Mouse (Mus musculus): ENCODE data around the gene Suds3. TPM values are rescaled to one million over a fixed set of nuclear protein-coding genes. Genes with fewer than 3 reads are reported as not detected.

Suds3 gene
- polyA plus RNA-seq, 1 experiment from 2014 or later, result 113 TPM

DNA sequence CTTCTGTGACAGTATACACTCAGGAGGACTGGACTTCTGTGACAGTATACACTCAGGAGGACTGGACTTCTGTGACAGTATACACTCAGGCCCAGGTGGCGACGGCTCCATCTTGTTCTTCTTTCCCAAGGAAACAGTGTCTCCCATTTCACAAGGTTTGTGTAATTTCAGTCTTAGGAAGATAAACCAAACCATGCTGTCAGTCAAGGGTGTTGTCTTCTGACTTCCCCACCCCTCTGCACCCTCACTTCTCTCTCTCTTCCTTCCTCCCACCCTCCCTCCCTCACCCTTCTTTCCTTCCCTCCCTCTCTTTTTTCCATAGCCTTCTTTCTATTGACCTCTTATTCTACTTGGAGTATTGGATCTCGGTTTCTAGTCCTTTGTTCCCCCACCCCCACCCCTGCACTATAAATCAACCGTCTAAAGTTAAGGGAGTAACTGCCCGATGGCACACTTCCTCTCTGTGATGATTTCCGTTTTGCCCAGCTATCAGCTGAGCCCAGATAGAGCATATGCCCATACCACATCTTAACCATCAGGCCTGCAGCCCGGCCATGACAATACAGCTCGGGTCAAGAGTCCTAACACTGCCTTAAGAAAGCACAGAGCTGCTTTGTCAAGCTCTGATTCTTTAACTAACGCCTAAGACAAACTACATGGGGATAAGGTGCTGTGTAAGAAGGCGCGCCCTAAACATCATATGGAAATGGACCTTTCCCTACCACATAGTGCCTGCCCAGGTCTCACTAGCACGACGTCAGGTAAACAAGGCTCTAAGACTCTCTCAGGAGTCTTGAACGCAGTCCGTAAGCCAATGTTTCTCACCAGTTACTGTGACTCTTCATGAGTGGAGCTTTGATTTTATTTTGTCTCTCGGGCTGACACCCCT lies 33.4 kb upstream of the Suds3 start:
- Histone ChIP-seq H3K9ac (no peak overlapping the region), H3K4me3 (no peak overlapping the region), H3K36me3 (no peaks in the 10 kb centered on the region), H3K4me1 (no peaks in the 10 kb centered on the region), H3K27me3 (no peaks in the 10 kb centered on the region), H3K27ac (no peak overlapping the region), H3K9me3 (peaks cover 4% of the 10 kb centered on the region), H3K4me2 (replicated peaks) (no peak overlapping the region)
- no peak for ATAC-seq (ENCODE audit: insufficient number of reproducible peaks, insufficient read depth, low FRiP score, low TSS enrichment)
- WGBS, result 78% methylated on average over 16 of the region's 16 CpGs

- no peaks in the 10 kb centered on the region for H3K27me3 ChIP-seq
- no peaks in the 10 kb centered on the region for H3K36me3 ChIP-seq
- ATAC-seq (ENCODE audit: insufficient number of reproducible peaks, insufficient read depth, low FRiP score, low TSS enrichment), result no peak
- H3K9ac ChIP-seq, result no peak overlapping the region
- H3K4me3 ChIP-seq, result no peak overlapping the region
- no peaks in the 10 kb centered on the region for H3K4me1 ChIP-seq
- no peak overlapping the region for H3K4me2 ChIP-seq (replicated peaks)
- no peaks in the 10 kb centered on the region; the same call in 1 of the 2 replicates for H3K9me3 ChIP-seq
- H3K27ac ChIP-seq, result no peak overlapping the region
- 91% methylated on average over 16 of the region's 16 CpGs for WGBS
Measured at GRCm38 (mm10) chr5:117147187-117148095, 31.5 kb upstream of the Suds3 start.

DNA sequence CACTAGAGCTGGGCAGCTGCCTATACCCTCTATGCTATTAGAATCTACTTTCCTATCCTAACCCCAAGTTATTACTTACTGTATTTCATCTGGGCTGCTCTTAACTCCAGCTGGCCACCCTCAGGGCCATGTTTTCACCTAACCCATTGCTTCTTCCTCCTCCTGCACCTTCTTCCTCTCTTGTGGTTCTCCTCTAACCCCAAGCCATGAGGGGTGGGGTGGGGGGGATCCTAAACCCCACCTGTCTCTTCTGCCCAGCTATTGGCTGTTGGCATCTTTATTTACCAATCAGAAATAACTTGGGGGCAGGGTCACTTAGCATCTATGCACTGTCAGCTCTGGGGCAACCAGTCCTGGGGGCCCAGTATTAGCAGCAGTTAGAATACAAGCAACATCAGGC lies 30.3 kb upstream of the Suds3 start:
- Histone ChIP-seq H3K36me3 (no peaks in the 10 kb centered on the region), H3K27ac (no peak overlapping the region), H3K4me2 (replicated peaks) (no peak overlapping the region), H3K4me3 (no peak overlapping the region), H3K9ac (no peak overlapping the region), H3K9me3 (no peaks in the 10 kb centered on the region; the same call in 1 of the 2 replicates), H3K27me3 (no peaks in the 10 kb centered on the region), H3K4me1 (no peaks in the 10 kb centered on the region)
- ATAC-seq (ENCODE audit: insufficient number of reproducible peaks, insufficient read depth, low FRiP score, low TSS enrichment), result no peak

DNA sequence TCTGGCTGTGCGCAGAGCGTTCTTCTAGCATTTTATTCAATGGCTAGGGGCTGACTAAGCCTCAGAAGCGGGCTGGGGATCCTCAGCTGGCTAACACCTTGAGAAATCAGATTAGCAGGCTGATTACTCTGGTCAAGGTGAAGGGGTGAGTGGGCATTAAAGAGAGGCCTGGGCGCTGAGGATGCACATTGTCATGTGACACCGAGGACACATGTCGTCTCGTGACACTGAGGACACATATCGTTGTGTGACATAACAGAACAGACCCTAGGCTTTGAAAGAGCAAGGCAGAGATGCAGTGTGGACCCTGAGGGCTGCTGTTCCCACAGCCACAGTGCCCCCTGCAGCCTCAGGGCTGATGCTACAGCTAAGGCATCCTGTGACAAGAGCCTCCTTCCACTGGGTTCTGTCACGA lies 27.8 kb upstream of the Suds3 start:
- 55% methylated on average over 9 of the region's 9 CpGs for WGBS
- Histone ChIP-seq H3K4me3 (no peak overlapping the region), H3K9me3 (no peaks in the 10 kb centered on the region), H3K36me3 (no peaks in the 10 kb centered on the region), H3K27ac (no peak overlapping the region), H3K4me2 (replicated peaks) (no peak overlapping the region), H3K9ac (no peak overlapping the region), H3K4me1 (no peaks in the 10 kb centered on the region), H3K27me3 (no peaks in the 10 kb centered on the region)
- no peak for ATAC-seq (ENCODE audit: insufficient number of reproducible peaks, insufficient read depth, low FRiP score, low TSS enrichment)

GRCm38 (mm10) chr5:117140374-117140773 lies 24.5 kb upstream of the Suds3 start:
- Histone ChIP-seq H3K4me1 (peaks cover 12% of the 10 kb centered on the region), H3K4me2 (replicated peaks) (no peak overlapping the region), H3K4me3 (no peak overlapping the region), H3K36me3 (no peaks in the 10 kb centered on the region), H3K27ac (no peak overlapping the region), H3K9me3 (no peaks in the 10 kb centered on the region), H3K27me3 (no peaks in the 10 kb centered on the region), H3K9ac (no peak overlapping the region)
- no peak for ATAC-seq (ENCODE audit: insufficient number of reproducible peaks, insufficient read depth, low FRiP score, low TSS enrichment)
- WGBS, result 67% methylated on average over 7 of the region's 7 CpGs

DNA sequence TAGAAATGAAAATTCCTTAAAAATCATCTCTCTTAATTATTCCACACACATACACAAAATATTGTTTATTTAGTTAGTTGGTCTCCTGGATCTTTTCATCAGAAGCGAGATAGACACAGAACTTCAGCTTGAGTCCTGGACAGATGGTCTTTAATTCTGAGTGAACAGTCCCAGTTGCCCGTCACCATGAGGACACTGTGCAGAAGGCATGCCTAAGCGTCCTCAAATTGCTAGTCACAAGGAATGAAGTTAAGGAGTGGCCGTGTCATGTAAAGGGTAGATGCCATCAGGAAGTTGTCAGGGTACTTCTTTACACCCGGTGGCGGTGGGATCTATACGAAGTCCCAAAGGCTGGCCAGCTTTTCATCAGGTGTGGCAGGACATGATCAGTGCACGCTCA lies 23.9 kb upstream of the Suds3 start:
- no peak overlapping the region for H3K4me2 ChIP-seq (replicated peaks)
- 75% methylated on average over 8 of the region's 8 CpGs for WGBS
- no peak for ATAC-seq (ENCODE audit: insufficient number of reproducible peaks, insufficient read depth, low FRiP score, low TSS enrichment)

GRCm38 (mm10) chr5:117138295-117138988 lies 22.5 kb upstream of the Suds3 start:
- no peaks in the 10 kb centered on the region for H3K27me3 ChIP-seq
- H3K4me2 ChIP-seq (replicated peaks), result no peak overlapping the region
- H3K36me3 ChIP-seq, result no peaks in the 10 kb centered on the region
- WGBS, result 78% methylated on average over 11 of the region's 11 CpGs
- no peaks in the 10 kb centered on the region for H3K9me3 ChIP-seq
- H3K4me3 ChIP-seq, result no peak overlapping the region
- H3K9ac ChIP-seq, result no peak overlapping the region
- H3K4me1 ChIP-seq, result peaks cover 17% of the 10 kb centered on the region
- ATAC-seq (ENCODE audit: insufficient number of reproducible peaks, insufficient read depth, low FRiP score, low TSS enrichment), result no peak
- H3K27ac ChIP-seq, result no peak overlapping the region

More for the DNA sequence above, 23.9 kb upstream of the Suds3 start:
- H3K27me3 ChIP-seq, result no peaks in the 10 kb centered on the region
- H3K9ac ChIP-seq, result no peak overlapping the region
- H3K27ac ChIP-seq, result no peak overlapping the region
- no peak overlapping the region for H3K4me3 ChIP-seq
- peaks cover 17% of the 10 kb centered on the region for H3K4me1 ChIP-seq
- H3K36me3 ChIP-seq, result no peaks in the 10 kb centered on the region
- H3K9me3 ChIP-seq, result no peaks in the 10 kb centered on the region

DNA sequence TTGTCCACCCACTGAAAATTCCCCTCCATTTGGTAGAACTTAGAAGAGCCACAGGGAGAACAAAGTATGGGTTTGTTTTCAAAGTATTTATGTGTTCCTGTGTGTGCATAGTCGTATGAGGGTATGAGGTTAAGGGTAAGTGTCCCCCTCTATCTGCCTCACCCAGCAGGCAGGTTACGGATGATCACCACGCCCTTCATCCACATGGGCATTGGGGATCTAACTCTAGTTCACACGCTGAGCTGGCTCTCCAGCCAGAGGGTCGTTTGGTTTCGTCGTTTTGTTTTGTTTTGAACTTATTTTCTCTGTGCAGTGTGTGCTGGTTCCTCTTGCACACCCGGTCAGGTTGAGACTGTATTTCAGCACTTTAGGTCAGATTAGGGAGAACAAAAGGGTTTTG lies 21.7 kb upstream of the Suds3 start:
- no peak for ATAC-seq (ENCODE audit: insufficient number of reproducible peaks, insufficient read depth, low FRiP score, low TSS enrichment)
- 67% methylated on average over 8 of the region's 8 CpGs for WGBS
- no peak overlapping the region for H3K27ac ChIP-seq

GRCm38 (mm10) chr5:117137011-117137410 lies 21.1 kb upstream of the Suds3 start:
- H3K9ac ChIP-seq, result no peak overlapping the region

More for the DNA sequence above, 21.7 kb upstream of the Suds3 start:
- H3K4me2 ChIP-seq (replicated peaks), result no peak overlapping the region
- no peaks in the 10 kb centered on the region for H3K27me3 ChIP-seq
- no peak overlapping the region for H3K9ac ChIP-seq
- no peaks in the 10 kb centered on the region for H3K9me3 ChIP-seq
- no peak overlapping the region for H3K4me3 ChIP-seq
- no peaks in the 10 kb centered on the region for H3K36me3 ChIP-seq
- peaks cover 17% of the 10 kb centered on the region for H3K4me1 ChIP-seq

GRCm38 (mm10) chr5:117136570-117136969 lies 20.7 kb upstream of the Suds3 start:
- Histone ChIP-seq H3K4me3 (no peak overlapping the region), H3K27me3 (no peaks in the 10 kb centered on the region), H3K9me3 (no peaks in the 10 kb centered on the region), H3K36me3 (no peaks in the 10 kb centered on the region), H3K4me2 (replicated peaks) (no peak overlapping the region), H3K27ac (no peak overlapping the region), H3K4me1 (peaks cover 17% of the 10 kb centered on the region), H3K9ac (no peak overlapping the region)
- WGBS, result 80% methylated on average over 5 of the region's 5 CpGs
- no peak for ATAC-seq (ENCODE audit: insufficient number of reproducible peaks, insufficient read depth, low FRiP score, low TSS enrichment)

More at GRCm38 (mm10) chr5:117137011-117137410, 21.1 kb upstream of the Suds3 start:
- peaks cover 17% of the 10 kb centered on the region for H3K4me1 ChIP-seq
- no peaks in the 10 kb centered on the region for H3K27me3 ChIP-seq
- no peak for ATAC-seq (ENCODE audit: insufficient number of reproducible peaks, insufficient read depth, low FRiP score, low TSS enrichment)
- H3K9me3 ChIP-seq, result no peaks in the 10 kb centered on the region
- no peak overlapping the region for H3K4me2 ChIP-seq (replicated peaks)
- H3K36me3 ChIP-seq, result no peaks in the 10 kb centered on the region
- no peak overlapping the region for H3K27ac ChIP-seq
- 69% methylated on average over 10 of the region's 10 CpGs for WGBS
- no peak overlapping the region for H3K4me3 ChIP-seq

GRCm38 (mm10) chr5:117135869-117136268 lies 20.0 kb upstream of the Suds3 start:
- H3K4me2 ChIP-seq (replicated peaks), result peak overlapping the region; percentile 22; the same call in 1 of the 2 replicates
- 19% methylated on average over 9 of the region's 9 CpGs for WGBS
- ATAC-seq (ENCODE audit: insufficient number of reproducible peaks, insufficient read depth, low FRiP score, low TSS enrichment), result peak; percentile 47; the same call in 1 of the 2 replicates

More at GRCm38 (mm10) chr5:117135869-117136268, 20.0 kb upstream of the Suds3 start:
- no peak overlapping the region for H3K4me3 ChIP-seq
- H3K27me3 ChIP-seq, result no peaks in the 10 kb centered on the region
- peaks cover 17% of the 10 kb centered on the region for H3K4me1 ChIP-seq
- no peak overlapping the region for H3K27ac ChIP-seq
- no peaks in the 10 kb centered on the region for H3K9me3 ChIP-seq
- H3K9ac ChIP-seq, result no peak overlapping the region
- no peaks in the 10 kb centered on the region for H3K36me3 ChIP-seq

Measured in embryonic facial prominence, embryonic 12.5 days (tissue).